Mouse (Mus musculus) layer of hippocampus, postnatal 36 days (tissue): Measurements from ENCODE around the gene Olfr818. TPM values are rescaled to one million over a fixed set of nuclear protein-coding genes. Genes with fewer than 3 reads are reported as not detected.
"Not testable (repeated sequence)": the region's sequence is repeated elsewhere in the genome, so short reads cannot be mapped to it uniquely, and the experiment has no call there.

Experiments
- DNase-seq, 2 experiments: peaks; one replicate each; pipeline ENCODE4 v3.0.0; 2022
- total RNA-seq, 2 experiments: library from RNA; stranded (reverse); gene quantifications; 2 replicates each; pipeline ENCODE4 v1.2.3; 2021

The Olfr818 gene
- total RNA-seq, result not detected

DNA sequence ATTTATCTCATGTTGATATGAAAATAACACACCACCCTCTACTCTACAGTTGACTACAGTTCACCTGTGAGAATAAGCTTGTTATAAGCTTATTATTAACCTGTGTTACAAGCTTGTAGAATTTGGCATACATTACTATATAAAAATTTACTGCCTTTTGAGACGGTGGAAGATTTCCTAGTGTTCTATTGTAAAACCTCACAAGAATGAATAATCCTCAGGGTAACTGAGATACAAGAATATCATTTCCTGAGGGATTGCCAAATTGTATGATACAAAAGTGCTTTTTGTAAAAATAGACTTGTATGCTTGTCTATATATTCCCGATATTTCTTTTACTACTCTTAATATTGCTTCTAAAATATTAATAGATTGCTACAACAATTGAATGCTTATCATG is at the start of gene Olfr818:
TSS of gene Olfr818 (minus strand) at position 101 of the 400 bp plus-strand sequence.
- no peak for DNase-seq

DNA sequence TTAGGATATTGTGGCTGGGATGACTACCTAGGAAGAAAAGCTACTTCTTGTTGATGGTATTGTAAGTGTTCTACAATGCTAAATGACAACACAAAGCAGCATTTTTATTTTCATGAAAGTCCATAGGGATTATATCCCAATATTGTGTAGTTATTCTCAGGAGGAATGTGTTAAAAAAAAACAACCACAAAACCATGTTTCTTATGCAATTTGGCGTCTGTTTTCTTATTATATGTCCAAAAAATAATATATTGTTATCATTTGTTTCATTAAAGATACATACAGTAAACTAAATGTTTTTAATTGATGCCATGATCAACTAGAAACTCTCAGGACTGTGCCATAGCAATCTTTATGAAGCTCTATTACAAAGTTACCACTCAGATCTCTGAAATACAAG is 36.1 kb upstream of the Olfr818 start, which contains the start of gene Gm10310:
TSS of gene Gm10310 (minus strand) at position 101 of the 400 bp plus-strand sequence.
- DNase-seq, result not testable (repeated sequence)

DNA sequence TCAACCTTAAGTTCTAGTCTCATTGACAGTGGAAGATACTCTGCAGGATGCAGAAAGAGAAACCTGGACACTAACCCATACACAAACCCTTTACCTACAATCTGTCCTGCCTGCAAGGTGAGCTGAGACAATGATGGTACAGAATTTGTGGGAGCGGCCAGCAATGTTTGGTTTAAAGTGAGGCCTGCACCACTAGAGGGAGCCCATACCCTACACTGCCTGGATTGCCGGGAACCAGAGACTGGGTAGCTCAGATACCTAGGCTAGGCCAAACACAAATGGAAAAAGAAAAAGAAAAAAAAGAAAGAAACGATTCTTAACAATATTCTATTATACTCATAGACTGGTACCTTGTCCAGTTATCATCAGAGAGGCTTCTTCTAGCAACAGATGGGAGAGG is 33.0 kb upstream of the Olfr818 start:
- DNase-seq, result not testable (repeated sequence)

DNA sequence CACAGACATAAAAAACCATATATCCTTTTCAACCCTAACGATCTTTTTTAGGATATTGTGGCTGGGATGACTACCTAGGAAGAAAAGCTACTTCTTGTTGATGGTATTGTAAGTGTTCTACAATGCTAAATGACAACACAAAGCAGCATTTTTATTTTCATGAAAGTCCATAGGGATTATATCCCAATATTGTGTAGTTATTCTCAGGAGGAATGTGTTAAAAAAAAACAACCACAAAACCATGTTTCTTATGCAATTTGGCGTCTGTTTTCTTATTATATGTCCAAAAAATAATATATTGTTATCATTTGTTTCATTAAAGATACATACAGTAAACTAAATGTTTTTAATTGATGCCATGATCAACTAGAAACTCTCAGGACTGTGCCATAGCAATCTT is 27.1 kb upstream of the Olfr818 start, which contains the start of gene Olfr247:
TSS of gene Olfr247 (minus strand) at position 101 of the 400 bp plus-strand sequence.
- DNase-seq, result not testable (repeated sequence)

DNA sequence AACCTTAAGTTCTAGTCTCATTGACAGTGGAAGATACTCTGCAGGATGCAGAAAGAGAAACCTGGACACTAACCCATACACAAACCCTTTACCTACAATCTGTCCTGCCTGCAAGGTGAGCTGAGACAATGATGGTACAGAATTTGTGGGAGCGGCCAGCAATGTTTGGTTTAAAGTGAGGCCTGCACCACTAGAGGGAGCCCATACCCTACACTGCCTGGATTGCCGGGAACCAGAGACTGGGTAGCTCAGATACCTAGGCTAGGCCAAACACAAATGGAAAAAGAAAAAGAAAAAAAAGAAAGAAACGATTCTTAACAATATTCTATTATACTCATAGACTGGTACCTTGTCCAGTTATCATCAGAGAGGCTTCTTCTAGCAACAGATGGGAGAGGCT is 24.1 kb upstream of the Olfr818 start:
- DNase-seq, result not testable (repeated sequence)

DNA sequence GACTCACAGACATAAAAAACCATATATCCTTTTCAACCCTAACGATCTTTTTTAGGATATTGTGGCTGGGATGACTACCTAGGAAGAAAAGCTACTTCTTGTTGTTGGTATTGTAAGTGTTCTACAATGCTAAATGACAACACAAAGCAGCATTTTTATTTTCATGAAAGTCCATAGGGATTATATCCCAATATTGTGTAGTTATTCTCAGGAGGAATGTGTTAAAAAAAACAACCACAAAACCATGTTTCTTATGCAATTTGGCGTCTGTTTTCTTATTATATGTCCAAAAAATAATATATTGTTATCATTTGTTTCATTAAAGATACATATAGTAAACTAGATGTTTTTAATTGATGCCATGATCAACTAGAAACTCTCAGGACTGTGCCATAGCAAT is 18.3 kb upstream of the Olfr818 start, which contains the start of gene Olfr819:
TSS of gene Olfr819 (minus strand) at position 101 of the 400 bp plus-strand sequence.
- not testable (repeated sequence) for DNase-seq

DNA sequence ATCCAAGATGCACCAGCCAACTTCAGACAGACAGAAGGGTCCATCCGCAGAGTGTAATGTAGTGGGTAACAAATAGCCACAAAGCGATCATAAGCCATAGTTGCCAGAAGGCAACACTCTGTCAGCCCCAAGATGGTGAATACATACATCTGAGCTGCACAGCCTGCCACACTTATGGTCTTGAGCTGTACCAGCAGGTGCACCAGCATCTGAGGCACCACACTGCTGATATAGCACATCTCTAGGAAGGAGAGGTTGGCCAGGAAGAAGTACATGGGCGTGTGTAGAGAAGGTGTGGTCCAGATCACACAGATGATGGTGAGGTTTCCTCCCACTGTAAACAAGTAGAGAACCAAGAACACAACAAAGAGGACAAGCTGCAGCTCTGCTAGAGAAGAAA is 17.3 kb upstream of the Olfr818 start:
- DNase-seq, result not testable (repeated sequence)

DNA sequence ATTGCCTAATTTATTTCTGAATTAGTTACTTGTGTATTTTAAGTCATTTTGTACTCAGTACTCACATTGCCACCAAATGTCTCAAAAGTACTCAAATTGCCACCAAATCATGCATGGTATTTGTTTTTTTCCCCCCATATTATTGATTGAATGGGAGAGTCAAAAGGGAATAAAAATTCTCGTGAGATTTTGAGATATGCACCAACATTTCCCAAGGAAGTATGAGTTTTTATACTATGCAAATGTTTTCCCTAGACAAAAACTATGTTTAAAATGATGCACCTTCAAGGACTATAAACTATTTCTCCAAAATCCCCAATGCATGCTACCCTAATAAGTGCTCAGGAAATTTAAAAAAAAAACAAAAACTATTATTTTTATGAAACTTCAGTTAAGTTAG is 33.4 kb downstream of the Olfr818 start, which contains the start of gene Olfr816:
TSS of gene Olfr816 (minus strand) at position 101 of the 400 bp plus-strand sequence.
- no peak for DNase-seq

DNA sequence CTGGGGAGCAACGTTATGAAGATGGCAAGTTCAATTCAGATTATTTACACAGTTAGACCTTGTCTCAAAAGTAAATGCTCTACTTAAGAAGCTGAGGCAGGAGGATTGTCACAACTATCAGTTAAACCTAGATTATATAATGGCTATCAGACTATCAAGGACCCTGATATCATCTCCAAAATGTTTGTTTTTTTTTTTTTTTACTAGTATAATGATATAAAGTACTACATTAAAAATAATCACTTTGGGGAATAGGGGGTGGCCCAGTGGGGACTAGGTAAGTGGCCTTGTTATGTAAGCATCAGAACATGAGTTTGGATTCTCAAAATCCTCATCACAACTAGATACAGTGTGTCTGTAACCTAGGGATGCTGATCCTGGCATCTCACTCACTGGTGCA is 43.1 kb downstream of the Olfr818 start, which contains the start of gene Olfr815:
TSS of gene Olfr815 (minus strand) at position 101 of the 400 bp plus-strand sequence.
- not testable (repeated sequence) for DNase-seq

Other genes starting within 250 kb of the Olfr818 start
- gene Olfr804, start 245.9 kb downstream of the Olfr818 start, total RNA-seq, result not detected
- gene Olfr805, start 219.7 kb downstream of the Olfr818 start, total RNA-seq, result not detected
- not detected for gene Olfr806, start 207.2 kb downstream of the Olfr818 start, total RNA-seq
- not detected for gene Olfr807, start 191.3 kb downstream of the Olfr818 start, total RNA-seq
- gene Olfr808, start 183.6 kb downstream of the Olfr818 start, total RNA-seq, result not detected
- gene Olfr809, start 174.5 kb downstream of the Olfr818 start, total RNA-seq, result not detected
- not detected for gene Olfr810, start 154.2 kb downstream of the Olfr818 start, total RNA-seq
- gene Olfr811, start 144.7 kb downstream of the Olfr818 start, total RNA-seq, result not detected
- gene Olfr812, start 103.0 kb downstream of the Olfr818 start, total RNA-seq, result not detected
- not detected for gene Olfr813, start 93.7 kb downstream of the Olfr818 start, total RNA-seq
- gene Olfr814, start 69.2 kb downstream of the Olfr818 start, total RNA-seq, result not detected
- not detected for gene Olfr815, start 43.2 kb downstream of the Olfr818 start, total RNA-seq
- gene Olfr816, start 33.5 kb downstream of the Olfr818 start, total RNA-seq, result not detected
- gene Olfr819, start 18.2 kb upstream of the Olfr818 start, total RNA-seq, result not detected
- not detected for gene Olfr247, start 27.0 kb upstream of the Olfr818 start, total RNA-seq
- gene Gm10310, start 36.0 kb upstream of the Olfr818 start, total RNA-seq, result not detected
- gene Olfr820, start 63.5 kb upstream of the Olfr818 start, total RNA-seq, result not detected
- not detected for gene Olfr821, start 81.2 kb upstream of the Olfr818 start, total RNA-seq
- not detected for gene Olfr822, start 122.1 kb upstream of the Olfr818 start, total RNA-seq
- not detected for gene Olfr823, start 166.3 kb upstream of the Olfr818 start, total RNA-seq
- not detected for gene Olfr824, start 180.9 kb upstream of the Olfr818 start, total RNA-seq
- not detected for gene Olfr825, start 217.7 kb upstream of the Olfr818 start, total RNA-seq
- gene Olfr826, start 235.1 kb upstream of the Olfr818 start, total RNA-seq, result not detected